Mouse (Mus musculus): ENCODE data around the gene Kcnn1.

GRCm38 (mm10) chr8:70880126-70880525, 17.1 kb upstream of the Kcnn1 start:
- TF ChIP-seq CTCF (IDR thresholded peaks at IDR 0.05; ENCODE audit: low read depth, low read length) (no peak), POLR2A (IDR thresholded peaks at IDR 0.05; ENCODE audit: extremely low read depth, insufficient read depth, low read length) (no peak)
